Mouse (Mus musculus): ENCODE results near the gene Ssbp2. TPM values are rescaled to one million over a fixed set of nuclear protein-coding genes. Genes with fewer than 3 reads are reported as not detected.

Gene Ssbp2
- total RNA-seq, 1 experiment from 2014 or later: 12.4 TPM

- no peak for ATAC-seq (replicated peaks; ENCODE audit: insufficient number of reproducible peaks, low FRiP score, low TSS enrichment, poor library complexity, severe bottlenecking)
Measured at GRCm38 (mm10) chr13:91681474-91681873, 221.4 kb downstream of the Ssbp2 start.

- ATAC-seq (replicated peaks; ENCODE audit: insufficient number of reproducible peaks, low FRiP score, low TSS enrichment, poor library complexity, severe bottlenecking): no peak
Measured at GRCm38 (mm10) chr13:91690118-91690517, 230.0 kb downstream of the Ssbp2 start.

- ATAC-seq (replicated peaks; ENCODE audit: insufficient number of reproducible peaks, low FRiP score, low TSS enrichment, poor library complexity, severe bottlenecking): no peak
Measured at GRCm38 (mm10) chr13:91693615-91694014, 233.5 kb downstream of the Ssbp2 start.

GRCm38 (mm10) chr13:91695406-91695805 lies 235.3 kb downstream of the Ssbp2 start:
- no peak for ATAC-seq (replicated peaks; ENCODE audit: insufficient number of reproducible peaks, low FRiP score, low TSS enrichment, poor library complexity, severe bottlenecking)

GRCm38 (mm10) chr13:91696109-91696645 lies 236.1 kb downstream of the Ssbp2 start:
- no peak; the same call in 1 of the 2 replicates for ATAC-seq (replicated peaks; ENCODE audit: insufficient number of reproducible peaks, low FRiP score, low TSS enrichment, poor library complexity, severe bottlenecking)

- ATAC-seq (replicated peaks; ENCODE audit: insufficient number of reproducible peaks, low FRiP score, low TSS enrichment, poor library complexity, severe bottlenecking): peak; percentile 42
Measured at GRCm38 (mm10) chr13:91697011-91697410, 236.9 kb downstream of the Ssbp2 start.

GRCm38 (mm10) chr13:91702337-91702736 lies 242.3 kb downstream of the Ssbp2 start:
- ATAC-seq (replicated peaks; ENCODE audit: insufficient number of reproducible peaks, low FRiP score, low TSS enrichment, poor library complexity, severe bottlenecking): peak; percentile 88

- no peak for ATAC-seq (replicated peaks; ENCODE audit: insufficient number of reproducible peaks, low FRiP score, low TSS enrichment, poor library complexity, severe bottlenecking)
Measured at GRCm38 (mm10) chr13:91719487-91719886, 259.4 kb downstream of the Ssbp2 start.

GRCm38 (mm10) chr13:91723108-91723735 lies 263.1 kb downstream of the Ssbp2 start:
- ATAC-seq (replicated peaks; ENCODE audit: insufficient number of reproducible peaks, low FRiP score, low TSS enrichment, poor library complexity, severe bottlenecking): no peak; the same call in 1 of the 2 replicates

- no peak; the same call in 1 of the 2 replicates for ATAC-seq (replicated peaks; ENCODE audit: insufficient number of reproducible peaks, low FRiP score, low TSS enrichment, poor library complexity, severe bottlenecking)
Measured at GRCm38 (mm10) chr13:91723736-91724119, 263.6 kb downstream of the Ssbp2 start.

GRCm38 (mm10) chr13:91724211-91724610 lies 264.1 kb downstream of the Ssbp2 start:
- no peak for ATAC-seq (replicated peaks; ENCODE audit: insufficient number of reproducible peaks, low FRiP score, low TSS enrichment, poor library complexity, severe bottlenecking)

- no peak for ATAC-seq (replicated peaks; ENCODE audit: insufficient number of reproducible peaks, low FRiP score, low TSS enrichment, poor library complexity, severe bottlenecking)
Measured at GRCm38 (mm10) chr13:91725130-91725529, 265.0 kb downstream of the Ssbp2 start.

- no peak for ATAC-seq (replicated peaks; ENCODE audit: insufficient number of reproducible peaks, low FRiP score, low TSS enrichment, poor library complexity, severe bottlenecking)
Measured at GRCm38 (mm10) chr13:91727899-91728298, 267.8 kb downstream of the Ssbp2 start.

- no peak for ATAC-seq (replicated peaks; ENCODE audit: insufficient number of reproducible peaks, low FRiP score, low TSS enrichment, poor library complexity, severe bottlenecking)
Measured at GRCm38 (mm10) chr13:91737191-91737590, 277.1 kb downstream of the Ssbp2 start.

- no peak for ATAC-seq (replicated peaks; ENCODE audit: insufficient number of reproducible peaks, low FRiP score, low TSS enrichment, poor library complexity, severe bottlenecking)
Measured at GRCm38 (mm10) chr13:91740851-91741250, 280.8 kb downstream of the Ssbp2 start.

- ATAC-seq (replicated peaks; ENCODE audit: insufficient number of reproducible peaks, low FRiP score, low TSS enrichment, poor library complexity, severe bottlenecking): no peak
Measured at GRCm38 (mm10) chr13:91741280-91742047, 281.4 kb downstream of the Ssbp2 start, which contains the start of gene Acot12. Acot12 (plus strand) TSS chr13:91741512.

- no peak for ATAC-seq (replicated peaks; ENCODE audit: insufficient number of reproducible peaks, low FRiP score, low TSS enrichment, poor library complexity, severe bottlenecking)
Measured at GRCm38 (mm10) chr13:91743180-91743579, 283.1 kb downstream of the Ssbp2 start.

- no peak for ATAC-seq (replicated peaks; ENCODE audit: insufficient number of reproducible peaks, low FRiP score, low TSS enrichment, poor library complexity, severe bottlenecking)
Measured at GRCm38 (mm10) chr13:91746470-91746869, 286.4 kb downstream of the Ssbp2 start.

GRCm38 (mm10) chr13:91748401-91748800 lies 288.3 kb downstream of the Ssbp2 start:
- ATAC-seq (replicated peaks; ENCODE audit: insufficient number of reproducible peaks, low FRiP score, low TSS enrichment, poor library complexity, severe bottlenecking): no peak

GRCm38 (mm10) chr13:91749981-91750380 lies 289.9 kb downstream of the Ssbp2 start:
- ATAC-seq (replicated peaks; ENCODE audit: insufficient number of reproducible peaks, low FRiP score, low TSS enrichment, poor library complexity, severe bottlenecking): no peak
